In genomic region chr10:90431974-90432373, GRCm38 (mm10) we compare ENCODE assay signal across 10 mouse cellular contexts.
A peak's percentile ranks its signal among the peaks of the same experiment; 100 is the strongest.
DNase-seq lines count a peak whose midpoint lies in the region; ATAC-seq and TF ChIP-seq lines count a peak whose summit lies in the region.
"Had no signal": no experiment of that assay in that cellular context is flagged by ENCODE, and none has a peak within 500 bp of the region (broad histone marks: within the 10 kb centered on the region; RNA-seq: fewer than 3 reads in every experiment).

No protein-coding gene starts in this region.

- H3K27me3 ChIP-seq in limb, embryonic 12.5 days: no peaks in the 10 kb centered on the region
- H3K27me3 ChIP-seq in limb, embryonic 10.5 days (ENCODE audit: low read depth, poor library complexity, severe bottlenecking): no peaks in the 10 kb centered on the region
- H3K27me3 ChIP-seq: megakaryocyte, embryonic 14.5 days had no signal

- no peak for TF ChIP-seq CTCF in left cerebral cortex, adult 2 months (IDR thresholded peaks at IDR 0.05)

- peak overlapping the region; percentile 48 for H3K4me2 ChIP-seq in limb, embryonic 12.5 days
- H3K4me2 ChIP-seq: heart, embryonic 11.5 days; liver, embryonic 11.5 days had no signal

- intact Hi-C loops in left cerebral cortex, adult 2 months (cut with DNase I): loop anchor here (2.0 to 5.0 kb wide), 4 partner anchors 63 to 250 kb away; no protein-coding TSS in a partner anchor

- H3K27ac ChIP-seq in limb, embryonic 12.5 days: no peak overlapping the region
- H3K27ac ChIP-seq in limb, embryonic 10.5 days: no peak overlapping the region
- peak overlapping the region; percentile 91 for H3K27ac ChIP-seq in left cerebral cortex, adult 2 months

- no peaks in the 10 kb centered on the region for H3K36me3 ChIP-seq in limb, embryonic 12.5 days
- no peaks in the 10 kb centered on the region for H3K36me3 ChIP-seq in limb, embryonic 10.5 days

- peaks cover 10% of the 10 kb centered on the region; the same call in 1 of the 2 replicates for H3K4me1 ChIP-seq in limb, embryonic 12.5 days (replicated peaks)
- peaks cover 13% of the 10 kb centered on the region for H3K4me1 ChIP-seq in limb, embryonic 10.5 days
- H3K4me1 ChIP-seq: megakaryocyte, embryonic 14.5 days had no signal

- no peak for ATAC-seq in limb, embryonic 12.5 days (ENCODE audit: insufficient number of reproducible peaks, insufficient read depth, low FRiP score, low TSS enrichment, low read depth)

- 0 out of 2 replicates have a peak, but pooled peaks cover 4% of the 10 kb centered on the region for H3K9me3 ChIP-seq in limb, embryonic 12.5 days
- no peaks in the 10 kb centered on the region for H3K9me3 ChIP-seq in limb, embryonic 10.5 days (replicated peaks)

- no peak for DNase-seq in limb, embryonic 10.5 days (ENCODE audit: low spot score)
- DNase-seq in frontal cortex, postnatal 36 days (ENCODE audit: low spot score in 2 of 2): peak; percentile 75 to 77
- DNase-seq in left cerebral cortex, adult 2 months (ENCODE audit: extremely low spot score in 1 of 2, low spot score in 2 of 2): peak; percentile 45 to 58
- peak; percentile 47 to 56 for DNase-seq in right cerebral cortex, postnatal 10 days (ENCODE audit: low spot score in 2 of 2)
- no peak for DNase-seq in cerebellum, postnatal 36 days
- DNase-seq in gastrocnemius, adult 8-10 months (ENCODE audit: low spot score in 2 of 2): no peak

- H3K4me3 ChIP-seq in limb, embryonic 12.5 days (replicated peaks): no peak overlapping the region
- H3K4me3 ChIP-seq in limb, embryonic 10.5 days: no peak overlapping the region
- no peak overlapping the region for H3K4me3 ChIP-seq in left cerebral cortex, adult 2 months
- H3K4me3 ChIP-seq: megakaryocyte, embryonic 14.5 days had no signal

- WGBS in limb, embryonic 12.5 days: 44% methylated on average over 9 of the region's 9 CpGs
- 56% methylated on average over 9 of the region's 9 CpGs for WGBS in limb, embryonic 10.5 days

- no peak overlapping the region for H3K9ac ChIP-seq in limb, embryonic 12.5 days (replicated peaks)

Comparison
In these comparisons a context has a peak if more than half of its experiments do, and no peak if none do; other contexts are left out.
1. DNase-seq: peak in frontal cortex, postnatal 36 days (2 of 2), left cerebral cortex, adult 2 months (2 of 2) and right cerebral cortex, postnatal 10 days (2 of 2); none in limb, embryonic 10.5 days (single experiment), cerebellum, postnatal 36 days (0 of 2) and gastrocnemius, adult 8-10 months (0 of 2).